Mouse (Mus musculus): ENCODE results near the gene Tmem229b.

DNA sequence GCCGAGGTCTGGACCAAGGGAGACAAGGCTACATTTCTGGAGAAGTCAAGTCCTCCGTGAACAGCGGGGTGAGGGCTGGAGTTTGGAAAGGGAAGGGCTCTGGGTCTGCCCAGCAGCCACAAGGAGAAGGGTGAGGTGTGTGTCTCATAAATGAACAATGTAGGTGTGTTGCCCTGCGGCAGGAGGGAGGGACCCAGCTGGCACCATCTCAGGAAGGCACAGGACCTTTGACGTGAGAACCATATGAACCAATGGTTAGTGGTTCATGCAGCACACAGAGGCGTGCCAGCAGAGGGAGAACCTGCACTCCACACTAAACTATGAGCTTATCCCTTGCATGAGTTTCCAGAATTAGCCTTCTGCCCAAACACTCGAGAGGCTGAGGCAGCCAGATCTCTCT is 39.8 kb upstream of the Tmem229b start:
- TF ChIP-seq POLR2A (IDR thresholded peaks at IDR 0.05; ENCODE audit: extremely low read depth, insufficient read depth, low read length) (no peak), CTCF (IDR thresholded peaks at IDR 0.05; ENCODE audit: low read depth, low read length) (no peak)
